Mouse (Mus musculus) neutrophil, adult 5-6 weeks (primary cell): ENCODE data around the gene Mink1. TPM values are rescaled to one million over a fixed set of nuclear protein-coding genes. Genes with fewer than 3 reads are reported as not detected.
"Not testable (repeated sequence)": the region's sequence is repeated elsewhere in the genome, so short reads cannot be mapped to it uniquely, and the experiment has no call there.

Experiments
- ATAC-seq: fragments of 151-379, 151-347 bp; 2 replicates; pipeline ENCODE4 v1.8.0; 2017; ENCODE audit warnings: mild to moderate bottlenecking, moderate TSS enrichment; ENCODE audit not compliant: insufficient number of reproducible peaks, poor library complexity, low FRiP score, severe bottlenecking; ENCODE audit errors: extremely low read depth
- total RNA-seq: library from RNA; stranded (forward); fragments of 200-1000 nt; gene quantifications from 2 replicates; pipeline ENCODE4 v1.2.3, GENCODE M21; 2017

Gene Mink1
- total RNA-seq = 21.8 and 23.1 TPM in 2 replicates

DNA sequence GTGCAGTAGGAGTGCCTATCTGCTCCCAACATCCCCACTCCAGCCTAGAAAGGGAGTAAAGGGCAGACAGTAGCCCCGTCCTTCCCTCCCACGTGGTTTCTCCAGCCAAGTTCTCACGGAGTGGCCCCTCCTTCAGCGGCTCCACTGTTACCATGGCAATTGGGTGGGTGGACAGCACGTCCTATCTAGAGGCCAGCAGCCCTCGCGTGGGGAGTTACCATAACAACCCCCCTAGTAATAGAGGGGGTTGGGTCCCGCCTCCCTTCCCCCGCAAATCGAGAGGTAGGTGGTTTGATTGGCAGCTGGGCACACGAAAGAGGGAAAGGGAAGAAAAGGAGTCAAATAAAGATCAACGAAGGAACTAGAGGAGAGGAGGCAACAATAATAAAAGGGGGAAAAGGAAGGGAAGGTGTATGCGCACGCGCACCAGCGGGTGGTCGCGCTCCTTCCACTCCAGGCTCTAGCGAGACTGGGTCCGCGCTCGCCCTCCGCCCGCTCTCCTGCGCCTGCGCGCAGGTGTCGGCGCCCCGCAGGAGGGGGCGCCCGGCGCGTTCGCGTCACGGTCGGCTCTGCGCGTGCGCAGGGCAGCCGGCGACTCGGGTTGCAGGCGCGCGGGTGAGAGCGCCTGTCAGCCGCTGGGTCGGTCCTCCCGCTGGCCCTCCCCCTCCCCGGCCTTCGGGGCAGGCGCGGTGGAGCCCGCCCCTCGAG, at the start of gene Mink1:
Gene Mink1, plus strand, starts transcription at position 595 of the 708 bp plus-strand sequence.
- ATAC-seq = peak; percentile 35

DNA sequence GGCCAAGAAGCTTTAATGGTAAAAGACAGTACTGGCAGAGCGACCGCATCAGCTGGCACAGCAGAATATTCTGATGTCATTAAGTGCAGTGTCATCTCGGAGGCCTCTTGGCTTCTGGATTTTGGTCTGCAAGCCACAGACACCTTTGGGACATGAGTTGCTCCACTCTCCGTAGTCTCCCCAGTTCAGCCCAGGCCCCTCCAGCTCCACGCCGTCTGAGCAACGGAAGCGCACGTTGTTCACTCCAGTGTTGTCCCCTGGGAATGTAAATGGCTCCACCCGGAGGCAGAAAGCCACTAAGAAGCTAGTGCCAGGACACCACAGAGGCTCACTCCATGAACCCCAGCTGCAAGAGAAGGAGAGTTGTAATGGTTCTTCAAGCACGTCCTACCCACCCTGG, 49.2 kb upstream of the Mink1 start:
- ATAC-seq = no peak

DNA sequence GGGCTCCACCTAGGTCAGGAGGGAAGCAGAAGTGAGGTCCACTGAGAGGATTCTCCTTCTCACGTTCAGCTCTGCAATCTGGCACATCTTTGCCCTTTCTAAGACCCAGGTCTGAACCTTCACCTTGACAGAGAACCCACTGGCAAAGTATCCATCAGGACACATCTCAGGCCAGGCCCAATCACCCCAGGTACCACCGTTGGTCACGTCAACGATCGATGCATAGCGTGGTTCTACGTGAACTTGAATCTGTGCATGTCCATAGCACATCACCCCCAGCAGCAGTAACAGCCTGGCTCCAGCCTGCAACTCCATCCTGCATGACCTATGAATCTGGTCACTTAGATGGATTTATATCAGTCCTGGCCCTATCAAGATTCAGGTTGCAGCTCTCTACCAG, 48.4 kb upstream of the Mink1 start, which contains the start of gene Vmo1:
Gene Vmo1, minus strand, starts transcription at position 329 of the 400 bp plus-strand sequence.
- ATAC-seq = no peak

DNA sequence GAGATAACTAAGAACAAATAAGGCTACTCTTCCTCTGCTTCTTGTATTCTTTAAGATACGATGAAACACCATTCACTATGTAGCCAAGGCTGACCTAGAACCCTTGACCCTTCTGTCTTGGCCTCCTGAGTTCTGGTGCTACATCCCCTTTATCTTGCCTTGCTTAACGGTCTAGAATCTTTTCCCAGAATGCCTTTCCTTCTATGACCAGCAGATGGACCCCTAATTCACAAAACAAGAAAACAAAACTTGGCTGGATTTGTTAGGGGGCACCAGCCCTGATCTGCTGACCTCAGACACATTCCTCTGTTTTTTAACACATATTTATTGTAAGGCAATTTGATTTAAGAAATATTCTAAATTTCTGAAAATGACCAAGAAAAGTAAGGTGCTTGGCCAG, 46.3 kb upstream of the Mink1 start:
- ATAC-seq = no peak

DNA sequence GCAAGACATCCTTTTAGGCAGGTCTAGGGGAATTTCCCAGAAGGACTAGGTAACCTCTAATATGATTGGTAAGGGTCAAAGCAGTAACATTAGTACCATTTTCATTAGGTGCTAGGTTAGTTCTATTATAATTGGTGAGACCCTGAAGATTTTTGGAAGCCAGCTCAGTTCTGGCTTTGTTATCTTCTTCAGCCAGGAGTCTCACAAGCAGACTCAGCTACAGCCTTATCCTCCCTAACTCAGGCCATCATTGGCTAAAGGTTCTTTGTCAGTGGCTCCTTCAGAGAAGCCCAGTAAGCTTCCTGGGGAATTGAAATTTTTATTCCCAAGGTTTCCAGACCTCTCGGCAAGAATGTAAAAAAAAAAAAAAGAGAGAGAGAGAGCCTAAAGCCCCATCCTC, 44.2 kb upstream of the Mink1 start:
- ATAC-seq = no peak

GRCm38 (mm10) chr11:70518923-70519322, 43.8 kb upstream of the Mink1 start, which contains the start of gene Gltpd2:
Gltpd2 (plus strand) TSS chr11:70519196.
- ATAC-seq = no peak

GRCm38 (mm10) chr11:70520178-70520769, 42.4 kb upstream of the Mink1 start:
- no peak for ATAC-seq

DNA sequence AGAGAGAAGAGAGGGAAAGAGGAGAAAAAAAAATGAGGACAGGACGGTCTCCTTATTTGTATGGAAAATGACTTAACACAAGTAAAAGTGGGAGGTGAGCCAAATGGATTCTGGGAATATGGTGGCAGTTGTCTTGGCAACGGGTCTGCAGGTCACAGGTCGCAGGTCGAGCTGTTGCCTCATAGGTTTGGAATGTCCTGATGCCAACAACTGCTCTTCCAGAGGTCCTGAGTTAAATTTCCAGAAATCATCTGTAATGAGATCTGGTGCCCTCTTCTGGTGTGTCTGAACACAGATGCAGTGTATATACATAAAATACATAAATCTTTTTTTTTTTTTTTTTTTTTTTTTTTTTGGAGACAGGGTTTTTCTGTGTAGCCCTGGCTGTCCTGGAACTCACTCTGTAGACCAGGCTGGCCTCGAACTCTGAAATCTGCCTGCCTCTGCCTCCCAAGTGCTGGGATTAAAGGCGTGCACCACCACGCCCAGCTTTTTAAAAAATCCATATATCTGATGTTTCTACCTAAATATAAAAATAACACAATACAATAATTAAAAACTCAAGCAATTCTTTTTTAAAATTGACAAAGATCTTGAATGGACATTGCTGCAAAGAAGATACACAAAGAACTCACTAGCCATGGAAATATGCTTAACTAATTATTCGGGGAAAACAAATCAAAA, 39.2 kb upstream of the Mink1 start:
- not testable (repeated sequence) for ATAC-seq

- no peak for ATAC-seq
Observed at GRCm38 (mm10) chr11:70524782-70525181, 37.9 kb upstream of the Mink1 start.

DNA sequence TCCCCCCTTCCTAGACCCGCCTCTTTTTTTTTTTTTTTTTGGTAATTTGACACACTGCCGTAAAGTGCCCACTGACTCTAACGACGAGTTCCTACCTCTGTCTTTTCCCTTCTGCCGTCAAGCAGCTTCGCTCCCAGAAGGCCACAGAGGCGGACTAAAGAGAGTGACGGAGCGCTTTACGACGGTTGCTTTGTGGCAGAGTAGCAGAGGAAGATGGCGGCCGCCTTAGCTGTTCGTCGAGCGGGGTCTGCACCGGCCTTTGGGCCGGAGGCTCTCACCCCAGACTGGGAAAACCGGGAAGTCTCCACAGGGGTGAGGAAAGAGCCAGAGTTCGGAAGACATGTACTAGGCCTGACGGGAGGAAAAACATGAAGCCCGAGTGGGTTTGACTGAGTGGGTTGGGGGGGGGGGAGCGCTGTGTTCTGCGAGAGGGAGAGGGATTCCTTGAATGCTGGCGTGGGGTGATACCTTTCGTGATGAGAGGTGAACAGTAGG, 37.5 kb upstream of the Mink1 start, which contains the start of gene Psmb6:
Gene Psmb6, plus strand, starts transcription at position 184 of the 495 bp plus-strand sequence.
- ATAC-seq = peak; percentile 99

- no peak for ATAC-seq
Observed at GRCm38 (mm10) chr11:70525726-70526125, 37.0 kb upstream of the Mink1 start.

DNA sequence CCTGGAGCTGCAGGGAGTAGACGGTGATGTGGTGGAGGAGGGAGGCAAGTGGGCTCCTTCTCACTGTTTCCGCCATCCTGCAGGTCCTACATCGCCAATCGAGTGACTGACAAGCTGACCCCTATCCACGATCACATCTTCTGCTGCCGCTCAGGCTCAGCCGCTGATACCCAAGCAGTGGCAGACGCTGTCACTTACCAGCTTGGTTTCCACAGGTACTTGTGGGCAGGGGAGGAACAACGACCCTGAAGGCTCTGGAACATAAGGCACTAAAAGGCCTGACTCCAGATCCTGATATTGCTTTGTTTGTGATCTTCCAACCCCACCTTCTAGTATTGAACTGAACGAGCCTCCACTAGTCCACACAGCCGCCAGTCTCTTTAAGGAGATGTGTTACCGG, 36.5 kb upstream of the Mink1 start:
- no peak for ATAC-seq

- no peak for ATAC-seq
Observed at GRCm38 (mm10) chr11:70528610-70529009, 34.1 kb upstream of the Mink1 start.

GRCm38 (mm10) chr11:70531065-70531464, 31.6 kb upstream of the Mink1 start:
- not testable (repeated sequence) for ATAC-seq

GRCm38 (mm10) chr11:70532839-70533238, 29.8 kb upstream of the Mink1 start, which contains the start of gene Gm40193:
Gm40193 (minus strand) TSS chr11:70532939.
- no peak for ATAC-seq

DNA sequence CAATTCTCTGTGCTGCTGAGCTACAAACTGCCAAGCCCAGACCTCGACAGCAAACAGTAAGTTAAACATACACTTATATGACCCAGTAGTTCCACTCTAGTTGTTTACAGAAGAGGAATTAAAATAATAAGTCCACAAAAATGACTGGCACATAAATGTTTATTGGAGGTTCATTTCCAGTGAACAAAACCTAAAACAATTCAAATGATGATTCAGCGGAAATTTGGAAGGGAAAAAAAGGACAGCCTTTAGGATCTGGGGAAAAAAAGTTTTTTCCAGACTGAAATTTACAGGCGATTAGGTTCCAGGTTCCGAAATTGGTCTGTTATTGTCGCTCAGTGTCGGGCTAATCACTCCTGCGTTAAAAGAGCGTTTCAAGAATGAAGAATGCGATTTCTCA, 23.3 kb upstream of the Mink1 start:
- no peak for ATAC-seq

GRCm38 (mm10) chr11:70539877-70540587, 22.6 kb upstream of the Mink1 start, which contains the start of gene Pld2:
Pld2 (plus strand) TSS chr11:70540064.
- peak; percentile 74 for ATAC-seq

DNA sequence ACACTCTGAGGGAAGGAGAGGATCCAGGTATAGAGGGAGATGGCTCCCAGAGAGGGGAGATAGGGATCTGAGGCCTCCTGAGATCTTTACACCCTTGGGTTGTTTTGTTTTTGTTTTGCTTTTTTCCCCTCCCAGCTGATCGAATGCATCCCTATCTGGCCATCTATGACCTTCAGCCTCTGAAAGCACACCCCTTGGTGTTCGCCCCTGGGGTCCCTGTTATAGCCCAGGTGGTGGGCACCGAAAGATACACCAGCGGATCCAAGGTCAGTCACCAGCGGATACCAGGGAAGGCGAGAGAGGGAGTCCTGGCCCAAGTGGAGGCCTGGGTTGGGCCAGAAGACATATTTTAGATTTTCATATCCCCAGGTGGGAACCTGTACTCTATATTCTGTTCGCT, 21.8 kb upstream of the Mink1 start:
- no peak for ATAC-seq

DNA sequence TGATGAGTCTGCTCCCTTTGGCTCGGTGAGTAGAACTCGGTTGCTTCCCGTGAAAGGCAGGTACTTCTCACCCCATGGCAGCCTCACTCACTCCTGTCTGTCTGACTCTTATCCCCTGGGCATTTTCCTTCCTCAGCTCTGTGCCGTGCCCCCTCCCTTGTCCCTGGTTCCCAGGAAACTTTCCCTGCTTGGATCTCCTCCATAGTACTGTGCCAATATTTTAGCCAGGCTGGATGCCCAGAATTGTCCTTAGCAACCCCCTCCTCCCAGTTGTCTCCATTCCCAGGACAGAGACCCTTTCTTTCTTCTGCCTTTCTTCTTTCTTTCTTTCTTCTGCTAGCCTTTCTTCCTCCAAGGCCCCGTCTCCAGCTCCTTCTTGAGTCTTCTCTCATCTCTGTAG, 21.3 kb upstream of the Mink1 start:
- ATAC-seq = no peak
